Mouse (Mus musculus) G1E (cell line): ENCODE data around the gene Gm42791.

Experiments
- CTCF ChIP-seq: IDR thresholded peaks from 2 replicates; pipeline ENCODE4 v1.5.1; 2012; ENCODE audit warnings: low read depth, low read length, inconsistent platforms, mixed read lengths
- TAL1 ChIP-seq: conservative IDR thresholded peaks from 2 replicates; pipeline ENCODE4 v1.6.1; 2012; ENCODE audit warnings: low read depth, low read length, inconsistent platforms, mixed read lengths

DNA sequence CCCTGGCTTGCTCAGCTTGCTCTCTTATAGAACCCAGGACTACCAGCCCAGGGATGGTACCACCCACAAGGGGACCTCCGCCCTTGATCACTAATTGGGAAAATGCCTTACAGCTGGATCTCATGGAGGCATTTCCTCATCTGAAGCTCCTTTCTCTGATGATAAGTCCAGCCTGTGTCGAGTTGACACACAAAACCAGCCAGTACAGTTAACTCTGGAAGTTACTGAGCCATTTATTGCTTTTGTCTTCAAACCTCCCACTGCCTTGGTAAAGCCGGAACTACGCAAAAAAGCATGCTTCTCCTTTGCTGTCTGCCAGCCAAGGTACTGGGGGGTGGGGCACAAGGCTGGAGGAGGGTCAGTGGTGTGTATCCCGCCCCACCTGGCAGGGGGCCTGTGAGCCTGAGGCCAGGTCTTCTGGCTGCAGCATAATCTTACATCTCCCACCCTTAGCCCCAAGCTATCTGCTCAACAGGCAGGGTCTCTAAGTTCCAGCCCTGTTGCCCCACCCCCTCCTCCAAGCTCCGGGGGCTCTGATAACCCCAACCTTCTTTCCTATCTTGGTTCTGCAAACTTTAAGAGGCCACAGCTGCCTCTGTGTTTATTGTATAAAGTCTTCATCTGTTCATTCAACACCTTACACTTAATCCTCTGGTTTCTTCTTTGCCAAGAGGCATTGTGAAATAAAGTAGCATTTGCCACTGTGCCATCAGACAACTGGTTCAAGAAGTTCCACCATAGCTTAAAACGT lies 59.7 kb downstream of the Gm42791 start:
- no peak for TF ChIP-seq TAL1
- no peak for TF ChIP-seq CTCF
